Mouse (Mus musculus): ENCODE data around the gene Hpn. TPM values are rescaled to one million over a fixed set of nuclear protein-coding genes. Genes with fewer than 3 reads are reported as not detected.

Gene Hpn
- total RNA-seq, 2 experiments from 2014 or later: 2.1 to 3.4 TPM

DNA sequence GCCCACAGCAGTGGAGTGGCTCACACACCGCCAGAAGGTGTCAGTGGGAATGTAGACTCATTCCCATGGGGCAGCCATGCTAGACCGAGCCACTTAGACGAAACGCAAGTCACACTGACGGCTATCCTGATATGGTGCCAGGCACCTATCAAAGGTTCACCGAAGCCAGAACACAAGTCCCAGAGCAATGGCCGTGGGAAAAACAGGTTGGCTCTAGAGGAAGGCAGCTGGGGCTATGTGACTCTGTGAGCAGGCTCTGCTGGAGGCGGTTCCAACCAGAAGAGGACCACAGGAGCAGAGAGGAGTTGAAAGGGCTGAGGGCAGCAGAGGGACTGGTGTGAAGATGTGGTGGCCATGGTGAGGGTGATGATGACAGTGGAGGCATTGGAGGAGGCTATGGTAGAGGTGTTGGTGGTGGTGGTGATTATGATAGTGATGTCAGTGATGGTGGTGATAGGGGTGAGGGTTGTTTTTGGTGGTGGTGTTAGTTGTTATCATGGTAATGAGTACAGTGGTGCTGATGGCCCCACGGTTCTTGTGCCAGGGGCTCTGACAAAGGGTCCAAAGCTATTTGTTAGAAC lies 28.8 kb downstream of the Hpn start:
- intact Hi-C loops (cut with DNase I): no loop called here
- no peak for DNase-seq (ENCODE audit: low spot score)

- DNase-seq (ENCODE audit: low spot score): peak; percentile 55
- intact Hi-C loops (cut with DNase I): no loop called here
These were observed 29.9 kb downstream of the Hpn start for GRCm38 (mm10) chr7:31085171-31085570.

- DNase-seq (ENCODE audit: low spot score): no peak
- intact Hi-C loops (cut with DNase I): no loop called here
These were observed 30.9 kb downstream of the Hpn start for GRCm38 (mm10) chr7:31084140-31084539.

GRCm38 (mm10) chr7:31082831-31083588 lies 32.1 kb downstream of the Hpn start:
- intact Hi-C loops (cut with DNase I): no loop called here
- DNase-seq (ENCODE audit: low spot score): peak; percentile 79

- DNase-seq (ENCODE audit: low spot score): no peak
- intact Hi-C loops (cut with DNase I): no loop called here
These were observed 33.0 kb downstream of the Hpn start for GRCm38 (mm10) chr7:31082106-31082505.

GRCm38 (mm10) chr7:31081106-31081505 lies 34.0 kb downstream of the Hpn start:
- intact Hi-C loops (cut with DNase I): no loop called here
- DNase-seq (ENCODE audit: low spot score): no peak

DNA sequence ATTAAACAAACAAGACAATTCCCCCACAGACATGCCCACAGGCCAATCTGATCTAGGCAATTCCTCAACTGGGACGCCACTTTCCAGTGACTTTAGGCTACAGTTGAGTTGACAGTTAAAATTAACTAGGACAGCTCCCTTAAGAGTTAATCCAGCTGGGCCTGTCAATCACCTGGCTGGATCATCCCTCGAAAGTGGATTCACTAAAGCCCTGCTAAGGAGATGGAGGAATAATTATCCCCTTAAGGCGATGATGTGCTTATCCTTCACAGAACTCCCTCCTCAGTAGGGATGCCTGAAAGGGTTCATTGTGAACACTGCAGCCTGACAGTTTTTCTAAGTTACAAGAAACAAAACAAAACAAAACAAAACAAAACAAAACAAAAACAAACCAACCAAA lies 34.5 kb downstream of the Hpn start:
- no peak for DNase-seq (ENCODE audit: low spot score)
- intact Hi-C loops (cut with DNase I): no loop called here

DNA sequence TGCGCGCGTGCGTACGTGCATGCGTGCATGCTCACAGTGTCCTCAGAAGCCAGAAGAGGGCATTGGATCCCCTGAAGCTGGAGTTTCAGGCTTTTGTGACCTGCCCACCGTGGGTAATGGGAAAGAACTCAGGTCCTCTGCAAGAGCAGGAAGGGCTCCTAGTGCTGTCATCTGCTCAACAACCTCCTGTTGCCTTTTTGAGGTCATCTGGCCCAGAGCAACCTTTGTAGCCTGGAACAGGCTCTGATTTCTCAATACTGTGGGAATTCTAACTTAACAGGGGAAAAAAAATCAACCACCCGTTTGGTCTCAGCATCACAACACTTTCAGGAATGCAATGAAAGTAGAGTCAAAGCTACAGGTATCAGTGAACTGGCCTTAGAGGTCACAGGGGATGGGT lies 35.4 kb downstream of the Hpn start:
- DNase-seq (ENCODE audit: low spot score): no peak
- intact Hi-C loops (cut with DNase I): loop anchor here (2.0 kb wide), 2 partner anchors 17 to 21 kb away; partner anchors contain the start of gene Lgi4

DNA sequence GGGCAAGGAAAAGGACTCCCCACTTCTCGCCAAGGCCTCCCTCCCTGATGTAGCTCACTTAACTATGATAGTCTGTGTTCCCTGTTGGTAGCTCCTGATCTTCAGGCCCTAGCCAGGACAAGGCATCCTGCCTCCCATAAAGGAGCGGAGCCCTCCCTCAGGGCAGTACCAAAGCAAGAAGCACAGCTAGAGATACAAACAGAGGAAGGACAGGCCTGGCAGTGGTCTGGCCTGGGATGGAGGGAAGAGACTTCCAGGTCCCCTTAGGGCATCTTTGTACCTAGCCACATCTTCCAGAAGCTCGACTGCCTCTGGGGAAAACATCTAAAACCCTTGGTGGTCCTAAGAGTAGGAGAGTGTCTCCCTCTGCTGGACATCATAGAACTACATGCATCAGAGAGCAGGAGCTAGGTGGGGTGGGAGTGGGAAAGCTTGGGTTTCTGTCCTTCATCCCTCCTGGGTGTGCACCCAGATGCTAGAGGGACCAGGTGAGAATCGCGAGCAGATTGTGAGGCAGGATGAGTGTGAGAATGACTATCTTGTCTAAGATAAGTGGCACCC lies 37.1 kb downstream of the Hpn start:
- intact Hi-C loops (cut with DNase I): loop anchor here (2.0 kb wide), 2 partner anchors 19 kb away; partner anchors contain the start of gene Lgi4

GRCm38 (mm10) chr7:31077470-31077869 lies 37.6 kb downstream of the Hpn start:
- DNase-seq (ENCODE audit: low spot score): no peak
- intact Hi-C loops (cut with DNase I): no loop called here

More for the DNA sequence above, 37.1 kb downstream of the Hpn start:
- no peak for DNase-seq (ENCODE audit: low spot score)

GRCm38 (mm10) chr7:31076492-31076891 lies 38.6 kb downstream of the Hpn start, which contains the start of gene Fxyd3:
TSS of gene Fxyd3 (minus strand) at chr7:31076704.
- intact Hi-C loops (cut with DNase I): no loop called here

GRCm38 (mm10) chr7:31074713-31075069 lies 40.4 kb downstream of the Hpn start:
- DNase-seq (ENCODE audit: low spot score): no peak
- intact Hi-C loops (cut with DNase I): no loop called here

More at GRCm38 (mm10) chr7:31076492-31076891, 38.6 kb downstream of the Hpn start, which contains the start of gene Fxyd3:
- DNase-seq (ENCODE audit: low spot score): no peak

GRCm38 (mm10) chr7:31074061-31074712 lies 40.9 kb downstream of the Hpn start:
- peak; percentile 44 for DNase-seq (ENCODE audit: low spot score)
- intact Hi-C loops (cut with DNase I): no loop called here

DNA sequence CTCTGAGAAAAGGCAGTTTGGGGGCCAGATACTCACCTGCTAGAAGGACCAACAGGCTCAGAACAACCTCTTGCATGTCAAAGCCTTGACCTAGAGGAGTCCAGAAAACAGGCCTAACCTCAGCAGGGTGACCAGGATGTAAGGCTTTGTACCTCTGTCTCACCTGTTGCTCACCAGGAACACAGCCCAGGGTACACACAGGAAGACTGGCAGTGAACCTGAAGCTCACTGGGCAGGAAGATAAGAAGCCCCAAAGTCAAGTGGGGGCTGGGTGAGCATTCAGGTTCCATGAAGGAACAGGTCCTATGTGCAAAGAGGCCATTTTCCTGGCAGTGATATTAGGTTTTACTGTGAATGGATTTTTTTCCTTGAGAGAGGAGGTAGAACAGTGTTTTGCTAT lies 41.5 kb downstream of the Hpn start:
- intact Hi-C loops (cut with DNase I): no loop called here

DNA sequence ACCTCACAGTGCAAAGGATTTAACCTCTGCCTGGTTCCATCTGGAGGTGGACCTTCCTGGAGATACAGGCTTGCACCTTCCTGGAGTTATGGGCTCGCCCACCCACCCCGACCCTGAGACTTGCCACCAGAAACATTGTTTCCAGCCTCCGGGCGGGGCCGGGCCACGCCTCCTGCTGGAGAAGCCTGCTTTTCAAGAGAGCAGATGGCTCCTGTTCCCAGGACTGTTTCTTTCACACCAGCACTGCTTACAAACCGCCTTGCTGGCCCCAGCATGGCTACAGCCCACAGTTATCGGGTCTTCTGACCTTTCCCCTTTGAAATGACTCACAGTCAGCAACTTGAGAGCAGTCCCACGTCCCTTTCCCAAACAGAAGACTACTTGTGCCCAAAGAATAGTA lies 42.8 kb downstream of the Hpn start:
- no peak for DNase-seq (ENCODE audit: low spot score)
- intact Hi-C loops (cut with DNase I): no loop called here

More for the DNA sequence above, 41.5 kb downstream of the Hpn start:
- DNase-seq (ENCODE audit: low spot score): no peak

DNA sequence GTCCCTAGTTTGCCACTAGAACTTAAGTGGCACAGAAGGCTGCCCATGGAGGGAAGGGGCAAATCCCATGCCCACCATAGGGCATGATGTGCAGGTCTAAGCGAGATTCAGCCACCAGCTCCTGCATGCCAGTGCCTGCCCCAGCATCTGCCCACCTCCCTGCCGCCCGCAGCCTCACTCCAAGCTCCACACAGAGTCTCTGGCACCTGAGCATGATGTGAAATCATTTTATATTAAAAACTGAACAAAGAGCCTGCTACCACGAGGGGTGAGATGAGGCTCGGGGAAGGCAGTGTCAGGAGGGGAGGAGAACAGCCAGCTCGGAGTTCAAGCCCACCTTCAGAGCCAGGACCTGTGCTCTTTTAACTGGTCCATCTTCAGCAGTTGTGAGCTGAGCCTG lies 44.8 kb downstream of the Hpn start:
- no peak for DNase-seq (ENCODE audit: low spot score)
- intact Hi-C loops (cut with DNase I): no loop called here

- no peak for DNase-seq (ENCODE audit: low spot score)
- intact Hi-C loops (cut with DNase I): no loop called here
These were observed 45.6 kb downstream of the Hpn start for GRCm38 (mm10) chr7:31069491-31069890.

DNA sequence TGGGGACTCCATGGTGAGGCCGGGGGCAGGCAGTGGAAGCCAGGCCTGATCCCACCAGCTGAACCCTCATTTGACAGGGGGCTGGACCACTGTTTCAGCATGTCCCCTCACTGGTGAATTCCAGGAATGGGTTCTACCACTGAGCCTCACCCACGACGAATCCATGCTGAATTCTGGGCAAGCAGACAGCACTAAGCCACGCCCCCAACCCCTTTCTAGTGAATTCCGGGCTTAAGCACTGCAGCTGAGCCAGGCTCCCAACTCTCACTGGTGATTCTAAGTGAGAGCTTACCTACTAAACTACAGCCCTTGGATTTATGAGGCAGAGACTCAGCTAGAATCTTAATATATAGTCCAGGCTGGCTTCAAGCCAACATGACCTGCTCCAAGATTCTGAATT lies 47.3 kb downstream of the Hpn start:
- no peak for DNase-seq (ENCODE audit: low spot score)
- intact Hi-C loops (cut with DNase I): no loop called here

DNA sequence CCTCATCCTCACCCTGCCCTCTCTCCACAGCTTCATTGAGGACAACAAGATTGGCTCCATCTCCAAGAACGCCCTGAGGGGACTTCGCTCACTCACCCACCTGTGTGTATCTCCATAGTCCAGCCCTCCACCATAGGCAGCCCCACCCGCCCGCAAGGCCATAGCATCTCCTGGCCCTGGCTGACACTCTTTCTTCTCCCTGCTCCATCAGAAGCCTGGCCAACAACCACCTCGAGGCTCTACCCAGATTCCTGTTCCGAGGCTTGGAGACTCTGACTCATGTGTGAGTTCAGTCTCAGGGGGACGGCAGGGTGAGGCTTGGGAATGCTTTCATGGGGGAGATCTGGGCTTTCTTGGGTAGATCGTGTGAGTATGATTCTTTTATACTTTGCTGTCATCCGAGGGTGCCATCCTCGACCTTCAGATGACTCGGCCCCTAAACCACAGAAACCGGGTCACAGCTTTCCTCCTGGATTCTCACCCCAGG lies 52.0 kb downstream of the Hpn start:
- DNase-seq (ENCODE audit: low spot score): no peak
- intact Hi-C loops (cut with DNase I): loop anchor here (5.0 kb wide), 1 partner anchor 114 kb away; no protein-coding TSS in a partner anchor

DNA sequence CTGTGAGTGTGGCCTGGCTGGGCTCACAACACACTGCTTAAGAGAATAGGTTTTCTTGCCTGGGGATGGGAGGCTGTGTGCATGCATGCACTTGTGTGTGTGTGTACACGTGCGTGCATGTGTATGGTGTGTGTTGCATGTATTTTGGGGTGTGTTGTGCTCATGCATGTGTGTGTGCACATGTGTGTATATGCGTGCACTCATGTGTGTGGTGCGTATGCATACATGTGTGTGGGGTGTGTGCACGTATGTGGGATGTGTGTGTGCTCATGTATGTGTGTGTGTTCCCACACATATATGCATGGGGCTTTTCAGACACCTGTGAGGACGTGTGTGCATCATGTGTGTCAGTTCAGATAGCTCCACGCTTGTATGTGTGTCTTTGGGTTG lies 54.5 kb downstream of the Hpn start:
- intact Hi-C loops (cut with DNase I): loop anchor here (5.0 kb wide), 1 partner anchor 117 kb away; no protein-coding TSS in a partner anchor

More for the DNA sequence above, 54.5 kb downstream of the Hpn start:
- no peak for DNase-seq (ENCODE audit: low spot score)
